Mouse (Mus musculus) neural tube, embryonic 12.5 days (tissue): Measurements from ENCODE around the gene Scgb2b17. TPM values are rescaled to one million over a fixed set of nuclear protein-coding genes. Genes with fewer than 3 reads are reported as not detected.
"Not testable (repeated sequence)": the region's sequence is repeated elsewhere in the genome, so short reads cannot be mapped to it uniquely, and the experiment has no call there.

Source experiments
- ATAC-seq: fragments of 200-750 bp; cut with Nextera tagmentation; 2 replicates; pipeline ENCODE4 v1.8.0; 2017; ENCODE audit warnings: low read depth, mild to moderate bottlenecking, moderate TSS enrichment, moderate library complexity; ENCODE audit not compliant: low FRiP score
- H3K27ac ChIP-seq: fragments of 300-500 bp; sonication (generic); 2 replicates; pipeline ENCODE4 v1.5.1; 2016
- H3K27me3 ChIP-seq: fragments of 300-500 bp; sonication (generic); replicated peaks from 2 replicates; pipeline ENCODE4 v1.6.1; 2016; ENCODE audit warnings: mild to moderate bottlenecking
- H3K36me3 ChIP-seq: fragments of 300-500 bp; sonication (generic); 2 replicates; pipeline ENCODE4 v1.6.1; 2016; ENCODE audit warnings: mild to moderate bottlenecking
- H3K4me1 ChIP-seq: fragments of 300-500 bp; sonication (generic); 2 replicates; pipeline ENCODE4 v1.6.1; 2016
- H3K4me2 ChIP-seq: fragments of 300-500 bp; sonication (generic); replicated peaks from 2 replicates; pipeline ENCODE4 v1.6.1; 2016; ENCODE audit warnings: mild to moderate bottlenecking
- H3K4me3 ChIP-seq: fragments of 300-500 bp; sonication (generic); 2 replicates; pipeline ENCODE4 v1.5.1; 2016
- H3K9ac ChIP-seq: fragments of 300-500 bp; sonication (generic); 2 replicates; pipeline ENCODE4 v1.6.1; 2016; ENCODE audit warnings: mild to moderate bottlenecking
- H3K9me3 ChIP-seq: fragments of 300-500 bp; sonication (generic); 2 replicates; pipeline ENCODE4 v1.6.1; 2016; ENCODE audit warnings: mild to moderate bottlenecking
- polyA plus RNA-seq: library from polyadenylated mRNA; unstranded; fragments of >200 nt; fragmentation: Nextera tagmentation; extraction: Ambion mirVana; gene quantifications from 2 replicates; pipeline ENCODE4 v1.2.1, GENCODE M21; 2016

Scgb2b17 gene
- polyA plus RNA-seq, result not detected in 2 replicates

- not testable (repeated sequence) for H3K36me3 ChIP-seq, ATAC-seq, H3K4me3 ChIP-seq, H3K27ac ChIP-seq, H3K4me2 ChIP-seq, H3K9ac ChIP-seq, H3K9me3 ChIP-seq, H3K4me1 ChIP-seq, H3K27me3 ChIP-seq
These were observed at the start of gene Scgb2b17 for GRCm38 (mm10) chr7:33056461-33056860. TSS of gene Scgb2b17 (minus strand) at chr7:33056561.

- ATAC-seq, H3K4me1 ChIP-seq, H3K4me2 ChIP-seq, H3K36me3 ChIP-seq, H3K27ac ChIP-seq, H3K4me3 ChIP-seq, H3K9me3 ChIP-seq, H3K9ac ChIP-seq, H3K27me3 ChIP-seq: not testable (repeated sequence)
These were observed 6.8 kb upstream of the Scgb2b17 start, which contains the start of gene Scgb1b17 for GRCm38 (mm10) chr7:33063149-33063548. TSS of gene Scgb1b17 (plus strand) at chr7:33063449.

Other genes starting within 250 kb of the Scgb2b17 start
- gene Scgb2b15, start 226.9 kb downstream of the Scgb2b17 start, polyA plus RNA-seq, result not detected in 2 replicates
- gene Scgb1b15, start 220.0 kb downstream of the Scgb2b17 start, polyA plus RNA-seq, result not detected in 2 replicates
- not detected in 2 replicates for gene Scgb1b17, start 6.9 kb upstream of the Scgb2b17 start, polyA plus RNA-seq
- gene Scgb2b18, start 117.3 kb upstream of the Scgb2b17 start, polyA plus RNA-seq, result not detected in 2 replicates
- gene Scgb1b18, start 129.0 kb upstream of the Scgb2b17 start, polyA plus RNA-seq, result not detected in 2 replicates
- gene Scgb2b19, start 223.8 kb upstream of the Scgb2b17 start, polyA plus RNA-seq, result not detected in 2 replicates
- gene Scgb1b19, start 230.7 kb upstream of the Scgb2b17 start, polyA plus RNA-seq, result not detected in 2 replicates